Mouse (Mus musculus) limb, embryonic 12.5 days (tissue): ENCODE results near the gene Hist1h2bh. TPM values are rescaled to one million over a fixed set of nuclear protein-coding genes. Genes with fewer than 3 reads are reported as not detected.

Source experiments
- ATAC-seq: fragments of 200-750 bp; cut with Nextera tagmentation; 2 replicates; pipeline ENCODE4 v1.8.0; 2017; ENCODE audit warnings: low read depth, moderate TSS enrichment; ENCODE audit not compliant: insufficient number of reproducible peaks, insufficient read depth, low FRiP score, low TSS enrichment
- H3K27ac ChIP-seq: fragments of 300-500 bp; sonication (generic); 2 replicates; pipeline ENCODE4 v1.5.1; 2016; ENCODE audit warnings: mild to moderate bottlenecking, moderate library complexity
- H3K27me3 ChIP-seq: fragments of 300-500 bp; sonication (generic); 2 replicates; pipeline ENCODE4 v1.6.1; 2016; ENCODE audit warnings: mild to moderate bottlenecking, moderate library complexity
- H3K36me3 ChIP-seq: fragments of 300-500 bp; sonication (generic); 2 replicates; pipeline ENCODE4 v1.6.1; 2016; ENCODE audit warnings: mild to moderate bottlenecking, moderate library complexity
- H3K4me1 ChIP-seq: fragments of 300-500 bp; sonication (generic); replicated peaks from 2 replicates; pipeline ENCODE4 v1.6.1; 2016
- H3K4me2 ChIP-seq: fragments of 300-500 bp; sonication (generic); 2 replicates; pipeline ENCODE4 v1.6.1; 2016; ENCODE audit warnings: mild to moderate bottlenecking, moderate library complexity
- H3K4me3 ChIP-seq: fragments of 300-500 bp; sonication (generic); replicated peaks from 2 replicates; pipeline ENCODE4 v1.5.1; 2016; ENCODE audit warnings: mild to moderate bottlenecking
- H3K9ac ChIP-seq: fragments of 300-500 bp; sonication (generic); replicated peaks from 2 replicates; pipeline ENCODE4 v1.6.1; 2016; ENCODE audit warnings: mild to moderate bottlenecking, moderate library complexity
- H3K9me3 ChIP-seq: fragments of 300-500 bp; sonication (generic); 2 replicates; pipeline ENCODE4 v1.6.1; 2016; ENCODE audit warnings: mild to moderate bottlenecking, moderate library complexity
- WGBS: fragments of 180-500 bp; shearing (Covaris S2); methylation state at CpG from one replicate; pipeline ENCODE4 v1.1.7; 2016; 5-methylcytosine and 5-hydroxymethylcytosine counted together
- polyA plus RNA-seq: library from polyadenylated mRNA; unstranded; fragments of >200 nt; fragmentation: Nextera tagmentation; extraction: Ambion mirVana; gene quantifications from 2 replicates; pipeline ENCODE4 v1.2.1, GENCODE M21; 2016

Gene Hist1h2bh
- polyA plus RNA-seq, 1 experiment from 2014 or later = 1.4 TPM

DNA sequence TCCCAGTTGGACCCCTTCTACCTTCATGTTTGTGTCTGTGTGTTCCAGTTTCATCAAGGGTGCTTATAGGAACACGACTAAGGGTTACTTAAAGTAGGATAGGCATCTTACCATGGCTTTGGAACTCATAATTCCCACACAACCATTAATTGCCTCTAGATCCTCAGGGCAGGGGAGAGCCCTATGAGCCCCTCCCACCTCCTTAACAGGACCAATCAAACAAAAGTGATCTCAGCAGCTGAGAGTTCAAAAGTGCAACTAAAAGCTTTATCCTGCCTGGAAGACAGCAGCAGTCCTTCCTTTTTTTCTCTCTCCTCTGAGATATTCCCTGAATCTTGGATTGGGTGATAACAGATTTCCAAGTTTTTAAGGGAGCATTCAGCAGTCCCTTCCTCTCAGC lies 33.1 kb downstream of the Hist1h2bh start:
- Histone ChIP-seq H3K4me1 (peaks cover 19% of the 10 kb centered on the region), H3K27me3 (no peaks in the 10 kb centered on the region), H3K36me3 (no peaks in the 10 kb centered on the region), H3K27ac (no peak overlapping the region), H3K4me3 (no peak overlapping the region), H3K9me3 (no peaks in the 10 kb centered on the region), H3K9ac (no peak overlapping the region), H3K4me2 (no peak overlapping the region)
- WGBS = 33% methylated on average over 1 of the region's 1 CpGs
- no peak for ATAC-seq

DNA sequence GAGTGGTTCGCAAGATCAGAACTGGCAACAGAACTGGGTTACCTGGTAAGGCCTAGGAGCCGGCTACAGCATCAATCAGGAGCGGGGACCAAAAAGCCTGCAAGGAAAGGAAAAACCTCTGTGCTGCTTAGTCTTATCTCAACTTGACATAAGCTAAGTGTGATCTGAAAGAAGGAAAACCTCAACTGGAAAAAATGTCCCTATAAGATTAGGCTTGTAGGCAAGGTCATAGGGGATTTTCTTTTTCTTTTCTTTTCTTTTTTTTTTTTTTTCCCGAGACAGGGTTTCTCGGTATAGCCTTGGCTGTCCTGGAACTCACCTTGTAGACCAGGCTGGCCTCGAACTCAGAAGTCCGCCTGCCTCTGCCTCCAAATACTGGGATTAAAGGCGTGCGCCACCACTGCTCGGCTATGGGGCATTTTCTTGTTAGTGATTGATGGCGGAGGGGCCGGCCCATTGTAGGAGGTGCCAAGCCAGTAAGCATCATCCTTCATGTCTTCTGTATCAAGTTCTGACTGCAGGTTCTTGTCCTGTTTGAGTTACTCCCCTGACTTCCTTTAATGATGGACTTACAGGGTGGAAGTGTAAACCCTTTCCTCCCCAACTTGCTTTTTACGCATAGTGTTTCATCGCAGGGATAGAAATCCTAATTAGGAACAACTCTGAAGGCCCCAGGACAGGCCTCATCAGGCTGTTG lies 36.2 kb downstream of the Hist1h2bh start:
- peak overlapping the region; percentile 56; the same call in 1 of the 2 replicates for H3K4me2 ChIP-seq
- ATAC-seq = no peak
- WGBS = 22% methylated on average over 14 of the region's 14 CpGs
- no peaks in the 10 kb centered on the region for H3K9me3 ChIP-seq
- H3K4me1 ChIP-seq = peaks cover 22% of the 10 kb centered on the region
- H3K27me3 ChIP-seq = no peaks in the 10 kb centered on the region
- H3K27ac ChIP-seq = no peak overlapping the region
- 0 out of 2 replicates have a peak overlapping the region, but pooled peaks have one; percentile 36 for H3K4me3 ChIP-seq
- H3K9ac ChIP-seq = no peak overlapping the region
- H3K36me3 ChIP-seq = no peaks in the 10 kb centered on the region

DNA sequence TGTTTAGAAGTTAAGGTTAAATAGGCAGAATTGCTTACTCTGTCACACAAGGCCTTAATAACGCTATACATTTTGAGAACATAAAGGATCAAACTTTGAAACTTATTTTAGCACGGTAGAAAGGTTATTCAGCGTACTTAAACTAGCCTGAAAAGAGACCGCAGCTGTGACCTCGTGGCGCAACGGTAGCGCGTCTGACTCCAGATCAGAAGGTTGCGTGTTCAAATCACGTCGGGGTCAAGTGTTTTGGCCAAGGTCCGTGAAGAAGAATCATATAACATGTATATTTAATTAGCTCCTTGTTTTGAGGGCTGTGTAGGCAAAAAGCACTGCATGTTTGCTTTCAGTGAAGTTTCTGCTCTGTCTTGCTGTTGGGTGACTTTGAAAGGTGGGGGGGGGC lies 36.8 kb downstream of the Hist1h2bh start:
- H3K27me3 ChIP-seq = no peaks in the 10 kb centered on the region
- H3K9me3 ChIP-seq = no peaks in the 10 kb centered on the region
- no peak overlapping the region for H3K27ac ChIP-seq
- peaks cover 22% of the 10 kb centered on the region for H3K4me1 ChIP-seq
- no peaks in the 10 kb centered on the region for H3K36me3 ChIP-seq
- no peak for ATAC-seq
- H3K9ac ChIP-seq = no peak overlapping the region
- 2% methylated on average over 13 of the region's 13 CpGs for whole genome bisulfite sequencing
- peak overlapping the region; percentile 36 for H3K4me3 ChIP-seq
- peak overlapping the region; percentile 56 for H3K4me2 ChIP-seq

GRCm38 (mm10) chr13:23505662-23506345 lies 37.4 kb downstream of the Hist1h2bh start:
- Histone ChIP-seq H3K4me2 (peak overlapping the region; percentile 56), H3K27me3 (no peaks in the 10 kb centered on the region), H3K9me3 (no peaks in the 10 kb centered on the region), H3K36me3 (no peaks in the 10 kb centered on the region), H3K9ac (peak overlapping the region; percentile 34; the same call in 1 of the 2 replicates), H3K27ac (peak overlapping the region; percentile 69), H3K4me3 (peak overlapping the region; percentile 36), H3K4me1 (peaks cover 22% of the 10 kb centered on the region)
- 4% methylated on average over 14 of the region's 14 CpGs for WGBS
- no peak for ATAC-seq

DNA sequence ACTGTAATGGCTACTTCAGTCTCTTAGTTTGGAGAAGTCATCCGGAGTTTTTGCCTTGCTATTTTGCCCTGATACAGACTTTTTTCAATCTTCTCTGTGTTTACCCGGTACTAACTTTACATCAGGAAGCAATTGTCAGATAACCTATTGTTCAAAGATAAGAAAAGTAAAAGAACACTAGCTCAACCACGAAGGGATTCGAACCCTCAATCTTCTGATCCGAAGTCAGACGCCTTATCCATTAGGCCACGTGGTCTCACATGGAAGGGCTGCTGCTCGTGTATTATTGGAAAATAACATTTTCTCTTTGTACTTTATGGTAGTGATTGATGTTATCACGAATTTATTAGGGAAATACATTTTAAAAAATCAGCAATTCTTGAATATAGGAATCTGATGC lies 39.4 kb downstream of the Hist1h2bh start:
- no peak overlapping the region for H3K27ac ChIP-seq
- no peak overlapping the region for H3K9ac ChIP-seq
- WGBS = 2% methylated on average over 9 of the region's 9 CpGs
- H3K4me1 ChIP-seq = peaks cover 27% of the 10 kb centered on the region
- H3K9me3 ChIP-seq = no peaks in the 10 kb centered on the region
- no peak overlapping the region for H3K4me3 ChIP-seq
- no peaks in the 10 kb centered on the region for H3K36me3 ChIP-seq
- H3K4me2 ChIP-seq = peak overlapping the region; percentile 18
- H3K27me3 ChIP-seq = no peaks in the 10 kb centered on the region
- no peak for ATAC-seq

DNA sequence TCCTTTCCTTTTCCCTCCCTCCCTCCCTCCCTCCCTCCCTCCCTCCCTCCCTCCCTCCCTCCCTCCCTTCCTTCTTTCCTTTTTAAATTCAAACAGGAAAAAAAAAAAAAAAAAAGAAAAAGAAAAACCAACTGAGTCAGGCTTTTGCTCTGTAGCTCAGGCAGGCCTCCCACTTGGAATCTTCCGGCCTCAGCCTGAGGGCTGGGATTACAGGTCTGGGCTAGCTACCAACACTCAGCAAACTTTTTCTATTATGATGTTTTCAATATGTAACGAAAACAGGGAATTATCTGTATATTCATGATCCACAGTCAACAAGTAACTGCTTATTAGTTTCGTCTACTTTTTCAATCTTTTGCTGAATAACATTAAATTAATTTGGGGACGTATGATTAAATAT lies 40.3 kb downstream of the Hist1h2bh start:
- WGBS = 43% methylated on average over 4 of the region's 4 CpGs
- ATAC-seq = no peak
- Histone ChIP-seq H3K36me3 (no peaks in the 10 kb centered on the region), H3K27me3 (no peaks in the 10 kb centered on the region), H3K4me1 (peaks cover 27% of the 10 kb centered on the region), H3K9ac (no peak overlapping the region), H3K9me3 (no peaks in the 10 kb centered on the region), H3K27ac (no peak overlapping the region), H3K4me2 (no peak overlapping the region), H3K4me3 (no peak overlapping the region)

DNA sequence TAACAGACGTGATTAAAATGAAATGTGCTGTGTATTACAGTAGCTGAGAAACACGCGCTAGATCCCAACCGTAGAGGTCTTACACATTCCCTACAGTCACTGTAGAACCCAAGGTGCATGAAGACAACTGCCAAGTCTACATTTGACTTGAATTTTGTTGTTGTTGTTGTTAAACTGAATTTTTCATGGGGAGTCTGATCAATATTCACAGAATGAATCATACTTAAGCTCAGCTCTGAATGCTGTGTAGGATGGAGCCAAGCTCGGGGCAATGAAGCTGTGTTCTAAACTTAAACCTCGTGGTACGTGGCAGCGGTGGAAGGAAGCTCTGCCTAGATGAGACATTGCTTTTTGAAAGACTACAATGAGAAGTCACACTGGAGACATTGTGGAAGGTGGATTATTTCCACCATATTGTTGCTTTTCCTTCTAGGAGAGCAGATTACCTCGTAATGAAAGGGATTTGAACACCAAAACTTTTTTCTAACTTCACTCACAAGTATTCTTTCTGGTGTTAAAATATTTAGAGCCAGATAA lies 41.1 kb downstream of the Hist1h2bh start:
- H3K4me1 ChIP-seq = peaks cover 27% of the 10 kb centered on the region
- WGBS = 38% methylated on average over 9 of the region's 9 CpGs
- no peaks in the 10 kb centered on the region for H3K27me3 ChIP-seq
- no peak for ATAC-seq
- H3K36me3 ChIP-seq = no peaks in the 10 kb centered on the region
- H3K4me2 ChIP-seq = peak overlapping the region; percentile 38
- no peak overlapping the region for H3K27ac ChIP-seq
- no peaks in the 10 kb centered on the region for H3K9me3 ChIP-seq
- H3K9ac ChIP-seq = no peak overlapping the region
- no peak overlapping the region for H3K4me3 ChIP-seq

- 20% methylated on average over 5 of the region's 5 CpGs for WGBS
- Histone ChIP-seq H3K4me1 (peaks cover 27% of the 10 kb centered on the region), H3K27ac (no peak overlapping the region), H3K27me3 (no peaks in the 10 kb centered on the region), H3K9me3 (no peaks in the 10 kb centered on the region), H3K36me3 (no peaks in the 10 kb centered on the region), H3K9ac (no peak overlapping the region), H3K4me3 (peak overlapping the region; percentile 6; the same call in 1 of the 2 replicates), H3K4me2 (peak overlapping the region; percentile 38)
- ATAC-seq = no peak
Measured at GRCm38 (mm10) chr13:23501511-23501910, 41.7 kb downstream of the Hist1h2bh start.

DNA sequence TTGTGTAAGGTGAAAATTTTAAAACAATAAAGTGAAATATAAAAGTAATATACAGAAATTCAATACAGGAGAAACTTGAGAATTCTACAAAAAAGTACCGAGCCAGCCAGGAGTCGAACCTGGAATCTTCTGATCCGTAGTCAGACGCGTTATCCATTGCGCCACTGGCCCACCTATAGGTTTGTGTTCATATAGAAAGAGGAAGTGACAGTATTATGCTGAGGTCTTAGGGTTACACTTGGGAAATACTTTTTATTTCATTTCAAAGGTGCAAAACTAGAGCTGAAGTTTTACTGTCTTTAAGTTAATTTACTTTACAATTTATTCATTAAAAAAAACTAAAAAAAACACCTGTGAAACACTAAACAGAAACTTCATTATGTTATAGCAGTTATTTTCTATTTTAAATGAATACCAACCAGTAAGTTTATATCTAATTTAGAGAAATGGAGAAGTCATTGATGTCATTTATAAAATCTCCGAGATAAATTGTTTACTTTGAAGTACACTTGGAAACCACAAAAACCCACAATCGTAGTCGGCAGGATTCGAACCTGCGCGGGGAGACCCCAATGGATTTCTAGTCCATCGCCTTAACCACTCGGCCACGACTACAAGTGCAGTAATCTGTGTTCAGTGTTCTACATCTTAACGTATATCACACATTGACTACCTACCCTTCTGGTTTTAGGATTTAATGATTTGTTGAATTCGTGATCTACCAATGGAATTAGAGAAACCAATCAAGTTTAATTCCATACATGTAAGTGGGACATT lies 42.6 kb downstream of the Hist1h2bh start:
- Histone ChIP-seq H3K9ac (no peak overlapping the region), H3K4me3 (no peak overlapping the region; the same call in 1 of the 2 replicates), H3K27me3 (no peaks in the 10 kb centered on the region), H3K27ac (no peak overlapping the region), H3K36me3 (no peaks in the 10 kb centered on the region), H3K4me2 (peak overlapping the region; percentile 38), H3K4me1 (peaks cover 22% of the 10 kb centered on the region), H3K9me3 (no peaks in the 10 kb centered on the region)
- ATAC-seq = 0 out of 2 replicates have a peak, but pooled peaks have one; percentile 22
- WGBS = 2% methylated on average over 17 of the region's 17 CpGs

GRCm38 (mm10) chr13:23499943-23500342 lies 43.2 kb downstream of the Hist1h2bh start:
- Histone ChIP-seq H3K9me3 (no peaks in the 10 kb centered on the region), H3K4me2 (no peak overlapping the region; the same call in 1 of the 2 replicates), H3K4me1 (peaks cover 15% of the 10 kb centered on the region), H3K27ac (no peak overlapping the region), H3K9ac (no peak overlapping the region), H3K36me3 (no peaks in the 10 kb centered on the region), H3K27me3 (no peaks in the 10 kb centered on the region), H3K4me3 (no peak overlapping the region)
- ATAC-seq = no peak
- 9% methylated on average over 7 of the region's 7 CpGs for WGBS

- Histone ChIP-seq H3K36me3 (no peaks in the 10 kb centered on the region), H3K4me1 (peaks cover 14% of the 10 kb centered on the region), H3K9me3 (no peaks in the 10 kb centered on the region), H3K4me3 (peak overlapping the region; percentile 35), H3K27me3 (no peaks in the 10 kb centered on the region), H3K9ac (no peak overlapping the region), H3K27ac (peak overlapping the region; percentile 69; the same call in 1 of the 2 replicates), H3K4me2 (peak overlapping the region; percentile 57)
- WGBS = 1% methylated on average over 10 of the region's 10 CpGs
- peak; percentile 61; the same call in 1 of the 2 replicates for ATAC-seq
Measured at GRCm38 (mm10) chr13:23498653-23499052, 44.5 kb downstream of the Hist1h2bh start.
